Mouse (Mus musculus) MEL (cell line): ENCODE results near the gene Themis3. TPM values are rescaled to one million over a fixed set of nuclear protein-coding genes. Genes with fewer than 3 reads are reported as not detected.

Source experiments
- DNase-seq: peaks from one replicate; pipeline ENCODE4 v3.0.0; 2011; ENCODE audit warnings: low read depth, low spot score
- H3K27ac ChIP-seq: 2 replicates; pipeline ENCODE4 v1.5.1; 2012; ENCODE audit warnings: low read depth, mild to moderate bottlenecking, control low read depth, low read length, moderate library complexity; ENCODE audit not compliant: control insufficient read depth
- H3K27me3 ChIP-seq, 2 experiments: fragments of 150-350 bp in 1 of 2; sonication (generic) in 1 of 2; 2 replicates each; pipeline ENCODE4 v1.6.1; 2012; ENCODE audit warnings: low read length in 2 of 2, mild to moderate bottlenecking in 2 of 2, improper control_type of control experiment in 1 of 2, moderate library complexity in 1 of 2; ENCODE audit not compliant: insufficient read depth in 2 of 2, control insufficient read depth in 1 of 2
- H3K36me3 ChIP-seq, 2 experiments: 2 replicates each; pipeline ENCODE4 v1.6.1; 2012 to 2014; ENCODE audit warnings: low read length in 2 of 2, improper control_type of control experiment in 1 of 2, inconsistent platforms in 1 of 2, mild to moderate bottlenecking in 1 of 2; ENCODE audit not compliant: insufficient read depth in 2 of 2, control insufficient read depth in 1 of 2
- H3K4me1 ChIP-seq, 2 experiments: fragments of 150-350 bp in 1 of 2; sonication (generic) in 1 of 2; 2 replicates each; pipeline ENCODE4 v1.6.1; 2012; ENCODE audit warnings: low read length in 2 of 2, improper control_type of control experiment in 1 of 2, mild to moderate bottlenecking in 1 of 2; ENCODE audit not compliant: insufficient read depth in 2 of 2, control insufficient read depth in 1 of 2
- H3K4me3 ChIP-seq, 2 experiments: fragments of 150-350 bp in 1 of 2; sonication (generic) in 1 of 2; 2 replicates each; pipeline ENCODE4 v1.5.1; 2012; ENCODE audit warnings: low read depth in 2 of 2, low read length in 2 of 2, mild to moderate bottlenecking in 2 of 2, moderate library complexity in 2 of 2, control low read depth in 1 of 2, improper control_type of control experiment in 1 of 2; ENCODE audit not compliant: control insufficient read depth in 1 of 2, insufficient read depth in 1 of 2
- H3K79me2 ChIP-seq: 2 replicates; pipeline ENCODE4 v1.6.1; 2012; ENCODE audit warnings: mild to moderate bottlenecking, low read length, moderate library complexity; ENCODE audit not compliant: control insufficient read depth, poor library complexity, insufficient read depth
- H3K9ac ChIP-seq: 2 replicates; pipeline ENCODE4 v1.6.1; 2012; ENCODE audit warnings: low read depth, mild to moderate bottlenecking, control low read depth, low read length, moderate library complexity; ENCODE audit not compliant: control insufficient read depth, poor library complexity, severe bottlenecking
- H3K9me3 ChIP-seq: fragments of 150-350 bp; sonication (generic); replicated peaks from 2 replicates; pipeline ENCODE4 v1.6.1; 2012; ENCODE audit warnings: mild to moderate bottlenecking, low read length, improper control_type of control experiment, moderate library complexity; ENCODE audit not compliant: insufficient read depth
- CHD2 ChIP-seq: IDR thresholded peaks from 2 replicates; pipeline ENCODE4 v1.6.1; 2011; ENCODE audit warnings: low read length, improper control_type of control experiment
- ETS1 ChIP-seq: IDR thresholded peaks from 2 replicates; pipeline ENCODE4 v1.6.1; 2012; ENCODE audit warnings: low read depth, mild to moderate bottlenecking, inconsistent platforms, low read length, improper control_type of control experiment, moderate library complexity
- JUND ChIP-seq: IDR thresholded peaks from 2 replicates; pipeline ENCODE4 v1.6.1; 2011; ENCODE audit warnings: low read depth, mild to moderate bottlenecking, improper control_type of control experiment, low read length
- MAFK ChIP-seq: IDR thresholded peaks from 2 replicates; pipeline ENCODE4 v1.6.1; 2011; ENCODE audit warnings: low read depth, mild to moderate bottlenecking, low read length, improper control_type of control experiment, borderline replicate concordance
- MEF2A ChIP-seq: IDR thresholded peaks from 2 replicates; pipeline ENCODE4 v1.6.1; 2014; ENCODE audit warnings: low read depth, mild to moderate bottlenecking, inconsistent platforms, low read length, improper control_type of control experiment; ENCODE audit not compliant: poor library complexity, insufficient replicate concordance, severe bottlenecking; ENCODE audit errors: extremely low read depth
- NRF1 ChIP-seq: IDR thresholded peaks from 2 replicates; pipeline ENCODE4 v1.6.1; 2014; ENCODE audit warnings: low read depth, mild to moderate bottlenecking, inconsistent platforms, low read length, improper control_type of control experiment, moderate library complexity; ENCODE audit not compliant: poor library complexity, insufficient read depth, severe bottlenecking
- POLR2A ChIP-seq, 2 experiments: IDR thresholded peaks; 2 replicates each; pipeline ENCODE4 v1.6.1; 2011 to 2012; ENCODE audit warnings: low read length in 2 of 2, mild to moderate bottlenecking in 2 of 2, control low read depth in 1 of 2, improper control_type of control experiment in 1 of 2, low read depth in 1 of 2, moderate library complexity in 1 of 2; ENCODE audit not compliant: control insufficient read depth in 1 of 2, insufficient read depth in 1 of 2, poor library complexity in 1 of 2
- SIN3A ChIP-seq: IDR thresholded peaks from 2 replicates; pipeline ENCODE4 v1.6.1; 2012; ENCODE audit warnings: low read length, improper control_type of control experiment, inconsistent platforms
- TCF12 ChIP-seq: IDR thresholded peaks from 2 replicates; pipeline ENCODE4 v1.6.1; 2014; ENCODE audit warnings: low read depth, mild to moderate bottlenecking, inconsistent platforms, low read length, improper control_type of control experiment, moderate library complexity
- UBTF ChIP-seq: IDR thresholded peaks from 2 replicates; pipeline ENCODE4 v1.6.1; 2012; ENCODE audit warnings: low read depth, mild to moderate bottlenecking, inconsistent platforms, low read length, improper control_type of control experiment, moderate library complexity, borderline replicate concordance; ENCODE audit not compliant: insufficient read depth
- USF2 ChIP-seq, 2 experiments: IDR thresholded peaks; 2 replicates each; pipeline ENCODE4 v1.6.1; 2011 to 2012; ENCODE audit warnings: improper control_type of control experiment in 2 of 2, low read length in 2 of 2, borderline replicate concordance in 1 of 2, inconsistent platforms in 1 of 2, low read depth in 1 of 2, mild to moderate bottlenecking in 1 of 2; ENCODE audit not compliant: insufficient read depth in 1 of 2
- ZC3H11A ChIP-seq: IDR thresholded peaks from 2 replicates; pipeline ENCODE4 v1.6.1; 2012; ENCODE audit warnings: low read depth, mild to moderate bottlenecking, inconsistent platforms, low read length, improper control_type of control experiment
- ZKSCAN1 ChIP-seq: IDR thresholded peaks from 2 replicates; pipeline ENCODE4 v1.6.1; 2012; ENCODE audit warnings: low read depth, mild to moderate bottlenecking, inconsistent platforms, low read length, improper control_type of control experiment, moderate library complexity
- ZMIZ1 ChIP-seq: IDR thresholded peaks from 2 replicates; pipeline ENCODE4 v1.6.1; 2012; ENCODE audit warnings: low read depth, mild to moderate bottlenecking, inconsistent platforms, low read length, improper control_type of control experiment, moderate library complexity
- ZNF384 ChIP-seq: IDR thresholded peaks from 2 replicates; pipeline ENCODE4 v1.6.1; 2012; ENCODE audit warnings: low read depth, mild to moderate bottlenecking, inconsistent platforms, low read length, improper control_type of control experiment
- polyA plus RNA-seq, 2 experiments: library from polyadenylated mRNA; stranded (reverse) in 1 of 2; unstranded in 1 of 2; fragments of >175 nt in 1 of 2; fragments of >200 nt in 1 of 2; gene quantifications; 2 replicates each; pipeline versions ENCODE4 v1.2.1 to v1.2.4; 2012; ENCODE audit warnings: low replicate concordance in 2 of 2, low read depth in 1 of 2; ENCODE audit not compliant: insufficient read length in 2 of 2, insufficient read depth in 1 of 2, missing spikeins in 1 of 2
- total RNA-seq: library from RNA; depleted of rRNA; stranded (reverse); fragments of 300-350 nt; gene quantifications from 2 replicates; pipeline ENCODE4 v1.2.3, GENCODE M21; 2012

Gene Themis3
- total and polyA plus RNA-seq, 3 experiments: 0.03 TPM; not detected in 2

- Histone ChIP-seq H3K4me1 (no peaks in the 10 kb centered on the region), H3K9me3 (no peaks in the 10 kb centered on the region), H3K27me3 (no peaks in the 10 kb centered on the region), H3K27ac (no peak overlapping the region), H3K9ac (no peak overlapping the region), H3K36me3 (no peaks in the 10 kb centered on the region), H3K4me3 (no peak overlapping the region), H3K79me2 (no peaks in the 10 kb centered on the region)
- DNase-seq: no peak
- no peak for TF ChIP-seq SIN3A
- no peak for TF ChIP-seq USF2 (IDR thresholded peaks at IDR 0.05; ENCODE audit: borderline replicate concordance in 1 of 2, insufficient read depth in 1 of 2, low read depth in 1 of 2, low read length in 2 of 2)
- no peak for TF ChIP-seq MEF2A
- no peak for TF ChIP-seq POLR2A (IDR thresholded peaks at IDR 0.05; ENCODE audit: control insufficient read depth in 1 of 2, insufficient read depth in 1 of 2, low read depth in 1 of 2, low read length in 2 of 2, poor library complexity in 1 of 2)
- TF ChIP-seq TCF12: no peak
- TF ChIP-seq UBTF: no peak
- TF ChIP-seq ZKSCAN1: no peak
- TF ChIP-seq NRF1: no peak
- TF ChIP-seq MAFK: no peak
- no peak for TF ChIP-seq ETS1
- TF ChIP-seq ZMIZ1: no peak
- TF ChIP-seq ZNF384: no peak
- TF ChIP-seq CHD2: no peak
These were observed 3.9 kb downstream of the Themis3 start for GRCm38 (mm10) chr17:66590353-66591075.

GRCm38 (mm10) chr17:66589864-66590263 is 4.6 kb downstream of the Themis3 start:
- H3K9me3 ChIP-seq: no peaks in the 10 kb centered on the region

More at GRCm38 (mm10) chr17:66589864-66590263, 4.6 kb downstream of the Themis3 start:
- TF ChIP-seq CHD2: no peak
- no peak for TF ChIP-seq JUND
- TF ChIP-seq ZC3H11A: no peak
- DNase-seq: no peak
- H3K9ac ChIP-seq: no peak overlapping the region
- H3K36me3 ChIP-seq: no peaks in the 10 kb centered on the region
- H3K27me3 ChIP-seq: no peaks in the 10 kb centered on the region
- H3K79me2 ChIP-seq: no peaks in the 10 kb centered on the region
- H3K4me3 ChIP-seq: no peak overlapping the region
- H3K4me1 ChIP-seq: no peaks in the 10 kb centered on the region
- H3K27ac ChIP-seq: no peak overlapping the region
